Mouse (Mus musculus) stomach, postnatal 0 days (tissue): ENCODE results near the gene Coro2a.
"Not testable (repeated sequence)": the region's sequence is repeated elsewhere in the genome, so short reads cannot be mapped to it uniquely, and the experiment has no call there.

Source experiments
- CTCF ChIP-seq: IDR thresholded peaks from 2 replicates; pipeline ENCODE4 v1.5.1; 2016; ENCODE audit warnings: antibody characterized with exemption, low read depth, mild to moderate bottlenecking, moderate library complexity
- EP300 ChIP-seq: optimal IDR thresholded peaks from 2 replicates; pipeline ENCODE3; 2016; ENCODE audit warnings: antibody characterized with exemption

DNA sequence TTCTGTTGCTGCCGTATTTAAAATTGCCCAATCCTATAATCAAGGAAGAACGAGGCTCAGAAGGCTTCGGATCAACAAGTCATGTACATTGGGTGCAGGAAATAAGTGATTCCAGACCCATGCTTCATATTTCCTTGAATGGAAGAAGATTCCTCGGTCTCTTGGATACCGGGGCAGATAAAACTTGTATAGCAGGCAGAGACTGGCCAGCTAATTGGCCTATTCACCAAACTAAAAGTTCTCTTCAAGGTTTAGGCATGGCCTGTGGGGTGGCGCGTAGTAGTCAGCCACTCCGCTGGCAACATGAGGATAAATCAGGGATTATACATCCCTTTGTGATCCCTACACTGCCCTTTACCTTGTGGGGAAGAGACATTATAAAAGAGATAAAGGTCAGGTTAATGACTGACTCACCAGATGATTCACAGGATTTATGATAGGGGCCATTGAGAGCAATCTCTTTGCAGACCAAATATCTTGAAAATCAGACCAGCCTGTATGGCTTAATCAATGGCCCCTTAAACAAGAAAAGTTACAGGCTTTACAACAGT lies 23.1 kb downstream of the Coro2a start:
- TF ChIP-seq CTCF, EP300: not testable (repeated sequence)
